Mouse (Mus musculus) frontal cortex, postnatal 36 days (tissue): ENCODE results near the gene Rtp3.

ENCODE experiments used
- DNase-seq, 2 experiments: peaks; one replicate each; pipeline ENCODE4 v3.0.0; 2022; ENCODE audit warnings: low spot score in 2 of 2

The Rtp3 gene

DNA sequence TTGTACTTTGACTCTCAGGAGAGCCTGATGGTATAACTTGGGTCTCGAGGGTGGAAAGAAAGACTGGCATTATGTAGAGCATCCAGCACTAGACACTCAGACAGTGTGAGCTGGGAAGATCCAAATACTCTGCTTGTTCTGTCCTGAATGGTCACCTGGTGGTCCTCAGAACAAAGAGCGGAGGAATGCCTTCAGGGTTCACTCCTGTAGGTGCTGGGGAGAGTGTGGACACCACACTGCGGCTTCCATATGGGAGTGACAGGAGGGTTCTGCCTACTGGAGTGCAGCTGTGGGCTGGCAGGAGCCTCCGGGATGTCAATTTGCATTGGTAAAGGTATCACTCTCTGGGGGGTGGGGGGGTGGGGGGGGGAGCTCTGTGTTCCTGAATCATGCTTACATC lies 8.0 kb downstream of the Rtp3 start:
- DNase-seq = peak in 1 of 2 experiments; percentile 7

DNA sequence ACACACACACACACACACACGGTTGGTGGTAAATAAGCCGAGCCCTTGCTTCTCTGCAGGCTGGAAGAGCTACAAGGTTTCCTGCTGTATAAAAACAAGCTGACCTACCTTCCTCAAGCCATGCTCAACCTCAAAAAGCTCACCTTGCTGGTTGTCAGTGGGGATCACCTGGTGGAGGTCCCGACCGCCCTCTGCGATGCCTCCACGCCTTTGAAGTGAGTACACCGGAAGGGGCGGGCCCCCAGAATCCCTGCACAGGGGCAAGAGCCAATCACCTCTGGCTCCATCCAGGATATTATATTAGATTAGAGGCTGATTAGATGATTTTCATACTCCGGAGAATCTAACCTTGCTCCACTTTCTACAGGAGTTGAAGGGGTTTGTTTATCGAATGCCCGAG lies 11.0 kb downstream of the Rtp3 start:
- DNase-seq = no peak

DNA sequence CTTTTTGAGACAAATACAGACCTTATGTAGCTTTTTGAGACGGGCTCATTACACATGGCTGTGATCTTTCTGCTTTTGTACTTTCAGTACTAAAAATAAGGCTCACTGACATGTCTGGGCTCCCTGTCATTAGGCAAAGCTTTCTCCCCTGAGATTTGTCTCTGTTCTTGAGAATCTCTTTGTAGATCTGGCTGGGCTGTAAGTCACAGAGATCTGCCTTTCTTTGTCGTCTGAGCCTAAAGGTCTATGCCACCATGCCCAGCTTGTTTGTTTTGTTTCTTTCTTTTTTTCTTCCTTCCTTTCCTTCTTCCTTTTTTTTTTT lies 24.5 kb downstream of the Rtp3 start:
- no peak for DNase-seq

DNA sequence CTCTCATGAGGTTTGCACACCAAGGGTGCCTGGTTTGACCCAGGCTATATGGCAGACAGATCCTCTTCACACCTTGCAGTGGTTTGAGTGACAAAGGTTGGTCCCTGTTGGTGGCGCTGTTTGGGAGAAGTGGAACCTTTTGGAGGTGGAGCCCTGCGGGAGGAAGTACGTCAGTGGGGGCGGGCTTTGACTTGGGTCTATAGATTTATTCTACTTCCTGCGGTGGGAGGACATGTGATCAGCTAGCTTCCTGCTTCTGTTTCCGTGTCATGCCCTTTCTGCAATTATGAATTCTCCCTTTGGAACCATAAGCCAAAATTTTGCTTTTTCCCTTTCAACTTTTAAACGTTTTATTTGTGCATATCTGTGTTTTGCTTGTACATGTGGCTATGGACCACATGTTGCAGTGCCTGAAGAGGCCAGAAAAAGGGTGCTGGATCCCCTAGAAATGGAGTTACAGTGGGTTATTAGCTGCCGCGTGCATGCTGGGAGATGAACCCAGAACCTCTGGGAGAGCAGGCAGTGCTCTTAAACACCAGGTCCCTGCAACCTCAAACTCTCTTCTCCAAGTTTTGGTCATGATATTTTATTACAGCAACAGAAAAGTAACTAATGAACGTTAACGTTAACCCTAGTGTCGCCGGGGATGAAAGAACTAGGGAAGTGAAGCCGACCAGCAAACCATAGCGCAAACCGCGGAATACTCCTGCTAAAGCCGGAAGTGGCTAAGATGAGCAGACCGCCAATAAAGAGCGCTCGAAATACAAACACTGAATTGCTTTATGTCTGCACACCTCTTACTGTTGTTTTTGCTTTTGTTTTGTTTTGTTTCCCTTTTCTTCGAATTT lies 25.1 kb downstream of the Rtp3 start:
- DNase-seq = no peak

DNA sequence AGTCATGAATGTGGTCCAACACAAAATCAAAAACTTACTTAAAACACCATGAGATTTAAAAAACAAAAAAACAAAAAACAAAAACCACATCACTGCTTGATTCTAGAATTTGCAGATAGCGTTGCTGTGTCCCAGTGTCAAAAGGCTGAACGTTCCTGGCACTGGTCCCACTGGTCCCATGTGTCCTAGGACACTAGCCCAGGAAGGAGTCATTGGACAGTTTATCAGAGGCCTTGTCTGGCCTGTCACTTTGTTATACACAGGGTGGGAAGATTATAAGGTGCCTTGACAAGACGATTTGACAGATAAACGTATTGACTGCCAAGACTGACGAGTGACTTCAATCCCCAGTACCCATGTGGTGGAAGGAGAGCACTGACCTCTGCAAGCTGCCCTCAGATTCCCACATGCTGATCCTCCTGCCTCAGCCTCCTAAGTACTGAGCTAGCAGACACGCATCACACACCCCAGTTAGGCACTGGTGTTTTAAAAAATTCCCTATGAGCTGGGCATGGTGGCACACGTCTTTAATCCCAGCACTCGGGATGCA lies 26.7 kb downstream of the Rtp3 start:
- DNase-seq = no peak

DNA sequence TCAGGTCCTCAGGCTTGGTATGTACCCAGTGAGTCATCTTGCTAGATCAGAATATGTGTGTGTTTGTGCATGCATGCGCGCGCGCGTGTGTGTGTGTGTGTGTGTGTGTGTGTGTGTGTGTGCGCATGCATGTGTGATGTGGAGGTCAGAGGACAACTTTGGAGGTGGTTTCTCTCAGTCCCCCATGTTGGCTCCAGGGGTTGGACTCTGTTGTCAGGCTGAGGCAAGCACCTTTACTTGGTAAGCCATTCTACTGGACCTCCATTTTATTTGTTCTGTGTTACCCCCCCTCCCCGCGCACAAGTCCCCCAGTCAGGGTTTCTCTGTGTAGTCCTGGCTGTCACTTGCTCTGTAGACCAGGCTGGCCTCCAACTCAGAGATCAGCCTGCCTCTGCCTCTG lies 29.0 kb downstream of the Rtp3 start:
- DNase-seq = no peak

DNA sequence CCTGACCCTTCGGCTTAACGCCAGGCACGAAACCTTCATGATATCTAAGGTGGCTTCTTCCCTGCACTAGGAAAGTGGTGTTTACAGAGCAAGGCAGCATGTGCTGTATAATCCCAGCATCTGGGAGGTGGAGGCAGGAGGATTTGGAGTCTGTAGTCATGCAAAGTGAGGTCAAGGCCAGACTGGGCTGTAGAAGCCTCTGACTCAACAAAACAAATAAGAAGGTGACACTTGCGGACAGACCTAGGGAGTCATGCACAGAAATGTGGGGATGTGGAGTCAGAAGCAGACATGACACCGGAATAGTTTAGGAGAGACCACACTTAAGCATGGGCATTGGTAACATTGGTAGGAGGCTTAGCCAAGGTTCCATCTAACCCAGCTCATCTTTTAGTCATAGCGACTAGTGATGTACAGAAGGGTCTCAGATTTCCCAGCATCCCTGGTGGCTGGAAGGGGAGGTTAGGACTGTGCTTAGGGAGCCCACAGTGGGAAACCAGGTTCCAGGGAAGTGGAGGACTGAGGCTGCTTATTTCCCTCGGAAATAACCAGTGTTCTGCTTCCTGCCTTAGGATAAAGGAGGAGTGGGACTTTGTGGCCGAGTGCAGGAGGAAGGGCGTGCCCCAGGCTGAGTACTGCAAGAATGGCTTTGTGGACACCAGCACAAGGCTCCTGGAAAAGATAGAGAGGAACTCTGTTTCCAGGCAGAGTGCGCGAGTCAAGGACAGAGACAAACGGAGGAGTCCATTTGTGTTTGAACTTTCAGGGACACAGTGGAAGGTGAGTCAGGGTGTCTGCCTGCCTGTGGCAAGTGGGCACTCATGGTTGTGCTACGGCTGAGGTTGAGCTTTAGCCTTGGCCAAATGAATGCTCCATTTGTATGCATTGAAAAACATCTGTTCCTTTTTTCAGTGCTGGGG lies 29.9 kb downstream of the Rtp3 start:
- DNase-seq = no peak

DNA sequence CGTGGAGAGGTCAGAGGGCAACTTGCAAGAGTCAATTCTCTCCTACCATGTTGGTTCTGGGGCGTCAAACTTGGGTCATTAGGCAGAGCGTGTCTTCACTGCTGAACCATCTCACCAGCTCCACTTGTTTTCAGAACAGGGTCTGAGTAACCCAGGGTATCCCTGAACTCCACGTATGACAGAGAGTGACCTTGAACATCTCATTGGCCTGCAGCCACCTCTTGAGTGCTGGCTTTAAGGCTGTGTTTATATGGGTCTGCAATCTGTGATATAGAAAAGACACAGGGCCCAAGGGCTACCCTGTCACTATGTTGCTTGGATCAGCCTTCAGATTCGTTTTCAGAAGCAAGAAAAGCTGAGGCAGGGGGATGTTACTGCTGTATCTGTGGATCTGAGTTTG lies 30.7 kb downstream of the Rtp3 start:
- no peak for DNase-seq

DNA sequence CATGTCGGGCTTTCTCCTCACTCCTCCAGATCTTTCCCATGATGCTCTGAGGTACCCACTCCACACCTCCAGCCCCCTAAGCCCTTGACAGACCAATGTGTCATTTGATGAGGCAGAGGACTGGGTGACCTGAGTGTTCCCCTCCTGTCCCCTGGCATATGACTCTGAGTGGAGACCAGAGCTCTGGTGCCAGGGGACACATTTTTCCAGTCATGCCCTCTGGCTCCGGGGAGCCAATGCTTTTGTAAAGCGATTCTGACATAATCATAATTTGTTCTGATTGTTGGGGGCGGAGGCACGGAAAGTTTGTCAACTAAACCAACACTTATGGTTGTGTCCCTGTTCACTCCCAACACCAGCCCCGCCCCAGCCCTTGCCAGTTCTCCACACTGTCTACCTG lies 34.4 kb downstream of the Rtp3 start:
- no peak for DNase-seq

DNA sequence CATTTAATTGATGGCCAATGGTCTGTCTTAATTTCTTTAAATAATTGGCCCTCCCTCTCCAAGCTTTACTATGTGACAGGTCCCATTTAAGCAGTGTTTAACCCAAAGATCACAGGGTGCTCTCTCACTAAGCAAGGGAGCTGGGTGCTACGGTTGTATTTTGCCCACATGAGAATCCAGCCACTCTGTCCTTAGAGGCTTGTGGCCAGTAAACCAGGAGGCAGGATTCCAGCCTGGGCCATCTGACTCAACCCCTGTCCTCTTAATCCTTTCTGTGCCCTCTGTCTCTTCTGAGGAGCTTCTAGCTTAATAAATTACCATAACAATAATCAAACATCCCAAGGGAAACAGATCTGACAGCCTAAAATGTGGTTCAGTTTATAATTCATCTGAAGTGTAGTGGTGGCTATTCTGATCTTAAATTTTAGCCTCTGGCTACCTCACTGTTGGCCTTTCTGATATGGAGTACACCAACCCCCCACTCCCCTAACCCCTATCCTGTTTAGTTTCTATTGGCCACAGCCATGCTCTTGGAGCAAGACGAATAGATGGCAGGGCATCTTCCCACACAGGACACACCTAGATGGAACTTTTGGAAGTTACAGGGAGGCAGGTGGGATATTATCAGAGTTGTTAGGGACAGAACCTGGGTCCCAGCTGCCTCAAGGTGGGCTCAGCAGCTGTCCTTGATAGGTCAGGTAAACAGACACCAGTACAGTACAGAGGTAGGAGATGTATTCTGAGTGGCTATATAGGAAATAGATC lies 35.5 kb downstream of the Rtp3 start:
- no peak for DNase-seq

DNA sequence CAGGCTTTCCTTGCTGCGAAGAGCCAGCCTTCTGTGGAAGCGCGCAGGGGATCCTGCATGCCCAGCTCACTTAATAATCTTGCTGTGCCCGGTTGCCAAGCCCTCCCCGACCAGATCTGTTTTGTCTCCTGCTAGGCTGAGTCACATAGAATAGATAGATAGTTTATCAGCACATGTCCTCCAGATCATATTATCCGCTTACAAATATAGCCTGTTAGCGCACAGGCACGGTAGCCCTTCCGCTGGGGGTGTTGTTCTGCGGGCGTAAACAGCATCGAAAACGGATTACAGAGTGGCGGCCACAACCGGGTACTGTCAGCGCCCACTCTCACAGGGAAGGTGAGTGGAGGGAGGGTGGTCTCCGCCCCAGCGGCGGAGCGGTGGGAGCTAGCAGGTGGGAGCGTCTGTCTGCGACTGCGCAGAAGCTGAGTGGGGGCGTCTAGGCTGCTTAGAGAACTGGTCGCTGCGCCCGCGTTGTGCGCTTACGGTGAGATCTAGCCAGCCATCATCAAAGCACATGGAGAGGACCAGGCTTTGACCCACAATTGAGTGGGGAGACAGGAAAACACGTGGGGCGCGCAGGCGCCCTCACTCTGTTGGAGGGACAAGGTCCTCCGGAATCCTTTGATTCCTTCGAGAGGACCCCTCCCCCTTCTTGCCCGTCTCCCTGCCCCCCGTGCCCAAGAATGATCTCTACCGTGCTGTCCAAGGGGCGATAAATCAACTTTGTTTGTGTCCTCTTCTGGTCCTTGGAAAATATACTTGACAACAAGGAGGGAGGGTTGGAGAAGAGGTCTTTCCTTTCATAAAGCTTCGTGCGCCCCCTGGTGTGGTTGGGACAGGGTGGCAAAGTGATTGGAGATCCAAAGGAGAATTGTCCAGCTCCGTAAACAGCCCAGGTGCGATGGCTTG lies 36.6 kb downstream of the Rtp3 start:
- peak; percentile 71 to 76 for DNase-seq

DNA sequence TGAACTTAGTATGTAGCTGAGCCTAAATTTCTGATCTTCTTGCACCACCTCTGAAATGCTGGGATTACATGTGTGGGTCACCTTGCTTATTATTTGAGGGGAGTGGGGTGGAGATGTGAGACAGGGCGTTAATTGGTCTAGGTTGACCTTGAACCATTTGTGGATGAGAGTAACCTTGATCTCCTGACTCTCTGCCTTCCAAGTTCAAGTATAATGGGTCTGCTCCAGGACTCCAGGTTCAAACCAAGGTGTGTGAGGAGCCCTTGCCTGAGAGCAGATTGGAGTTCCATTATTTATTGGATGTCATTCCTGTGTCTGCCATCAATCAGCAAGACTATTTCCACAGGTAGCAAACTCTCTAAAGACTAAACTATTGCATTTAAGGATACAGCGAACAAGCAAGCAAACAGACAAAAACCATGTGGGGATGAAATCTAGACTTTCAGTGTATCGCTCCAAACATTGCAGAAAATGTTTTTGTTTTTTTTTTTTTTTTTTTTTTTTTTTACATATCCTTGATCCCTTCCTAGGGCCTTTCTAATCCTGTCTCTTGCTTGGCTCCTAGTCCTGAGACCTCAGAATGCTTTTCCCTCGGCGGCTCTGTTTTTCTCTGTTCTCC lies 37.3 kb downstream of the Rtp3 start:
- no peak for DNase-seq

DNA sequence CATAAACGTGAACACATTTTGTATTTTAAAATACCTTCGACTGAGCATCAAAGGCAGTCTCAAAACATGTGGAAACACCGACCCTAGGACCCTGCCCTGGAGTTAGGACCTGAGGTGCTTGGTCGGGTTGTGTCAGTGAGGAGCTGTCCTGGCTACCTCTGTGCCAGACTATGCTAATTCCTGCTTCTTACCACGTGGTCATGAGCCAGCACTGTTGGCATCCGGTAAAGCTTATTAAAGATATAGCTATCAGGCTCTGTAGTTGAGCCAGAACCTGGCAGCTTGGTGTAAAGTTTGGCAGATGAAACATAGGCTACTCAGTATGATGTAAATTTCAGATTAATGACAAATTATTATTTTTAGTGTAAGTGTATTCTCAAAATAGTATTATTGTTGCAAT lies 38.0 kb downstream of the Rtp3 start:
- DNase-seq = no peak

DNA sequence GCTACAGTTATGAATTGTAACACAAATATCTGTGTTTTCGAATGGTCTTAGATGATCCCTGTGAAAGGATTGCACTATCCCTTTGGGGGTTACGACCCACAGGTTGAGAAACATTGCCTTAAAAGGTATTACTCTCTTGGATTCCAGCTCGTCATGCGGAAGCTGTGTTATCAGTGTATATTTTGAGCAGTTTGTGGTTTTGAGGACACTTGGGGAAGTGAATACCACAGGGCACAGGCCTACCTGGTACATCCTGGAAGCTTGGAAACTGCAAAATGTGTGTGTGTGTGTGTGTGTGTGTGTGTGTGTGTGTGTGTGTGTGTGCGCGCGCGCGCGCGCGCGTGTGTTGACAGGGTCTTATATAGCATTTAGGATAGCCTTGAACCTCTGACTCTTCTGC lies 38.5 kb downstream of the Rtp3 start:
- no peak for DNase-seq

DNA sequence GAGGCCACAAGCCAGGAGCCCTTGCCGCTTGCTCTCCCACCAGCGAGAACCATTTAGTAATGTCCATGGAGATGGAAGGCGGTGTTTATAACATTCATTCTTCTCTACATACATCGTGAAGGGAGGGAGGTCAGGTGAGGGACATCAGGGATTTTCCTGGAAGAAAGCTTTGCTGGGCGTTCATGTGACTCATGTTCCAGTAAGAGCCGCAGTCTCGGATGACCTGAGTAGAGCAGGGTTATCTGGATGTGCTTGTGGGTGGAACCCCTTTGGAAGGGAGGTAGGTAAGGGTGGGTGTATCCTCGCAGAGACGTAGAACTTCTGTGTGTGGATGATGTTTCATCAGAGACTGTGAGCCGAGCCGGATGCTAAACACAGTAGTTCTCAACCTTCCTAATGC lies 39.0 kb downstream of the Rtp3 start, which contains the start of gene Lrrc2:
Gene Lrrc2 (plus strand): TSS at position 149 of the 400 bp plus-strand sequence.
- DNase-seq = no peak

DNA sequence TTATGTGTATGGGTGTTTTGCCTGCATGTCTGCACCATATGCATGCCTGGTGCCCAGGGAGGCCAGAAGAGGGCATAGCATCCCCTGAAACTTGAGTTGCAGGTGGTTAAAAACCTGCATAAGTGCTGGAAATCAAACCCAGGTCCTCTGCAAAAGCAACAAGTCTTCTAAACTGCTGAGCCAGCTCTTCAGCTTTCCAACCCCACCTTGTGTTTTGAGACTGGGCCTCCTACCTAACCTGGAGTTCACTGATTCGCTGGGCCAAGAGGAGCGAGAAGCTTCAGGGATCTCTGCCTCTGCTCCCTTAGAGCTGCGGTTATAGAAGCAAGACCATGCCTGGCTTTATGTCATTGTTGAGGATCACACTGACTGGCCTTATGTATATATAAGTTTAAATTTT lies 40.3 kb downstream of the Rtp3 start:
- DNase-seq = no peak

DNA sequence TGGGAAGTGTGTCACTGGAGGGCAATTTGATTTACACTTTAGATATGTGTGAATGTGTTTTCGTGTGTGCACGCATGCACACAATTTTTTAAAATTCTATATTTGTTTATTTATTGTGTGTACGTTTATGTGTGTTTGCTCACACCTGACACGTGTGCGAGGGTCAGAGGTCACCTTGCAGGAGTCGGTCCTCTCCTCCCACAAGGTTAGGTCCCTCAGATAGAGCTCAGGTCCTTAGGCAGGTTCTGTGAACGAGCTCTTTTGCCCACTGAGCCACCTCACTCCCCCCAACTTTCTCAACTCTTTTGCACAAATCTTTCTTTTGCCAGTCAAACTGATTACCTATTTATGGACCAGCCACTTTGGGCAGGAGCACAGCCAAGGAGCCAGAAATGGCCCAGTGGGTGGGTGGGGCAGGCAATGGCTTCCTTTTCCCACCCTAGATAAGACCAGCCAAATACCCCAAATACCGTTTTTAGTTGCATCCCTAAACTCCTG lies 41.5 kb downstream of the Rtp3 start:
- DNase-seq = no peak

DNA sequence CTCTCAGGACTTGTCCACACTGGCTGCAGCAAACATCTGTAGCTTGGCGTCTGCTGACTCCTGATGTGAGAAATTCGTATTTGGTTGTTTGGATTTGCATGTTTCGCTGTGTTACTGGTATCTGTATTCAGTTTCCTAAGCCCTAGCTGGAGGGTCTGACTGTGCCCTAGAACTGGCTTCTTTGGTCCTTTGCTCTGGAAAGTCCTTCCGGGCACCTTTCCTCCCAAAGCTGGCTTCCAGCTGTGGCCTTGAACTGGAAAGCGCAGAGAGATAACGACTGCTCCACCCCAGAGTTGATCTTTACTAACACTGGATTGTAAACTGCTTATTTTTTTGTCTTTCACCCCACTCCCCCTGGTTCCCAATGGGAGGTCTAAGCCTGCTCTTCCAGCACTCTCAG lies 42.5 kb downstream of the Rtp3 start:
- no peak for DNase-seq

DNA sequence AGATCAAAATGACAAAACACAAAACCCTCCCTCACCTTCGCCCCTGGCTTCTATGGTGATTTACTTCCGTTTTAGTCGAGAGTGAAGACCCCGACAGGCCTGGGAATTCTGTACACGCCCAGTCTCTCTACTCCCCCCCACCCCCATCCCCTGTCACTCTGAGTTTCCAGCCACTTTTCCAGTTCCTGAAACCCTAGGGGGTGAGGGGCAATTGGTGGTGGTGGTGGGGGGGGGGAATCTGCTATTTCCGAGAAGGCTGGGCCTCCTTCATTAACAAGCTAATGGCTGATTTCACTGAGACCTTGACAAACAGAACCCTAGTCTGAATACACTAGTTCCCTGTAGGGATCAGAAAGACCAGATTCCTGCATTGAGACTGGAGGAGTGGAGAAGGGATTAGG lies 43.1 kb downstream of the Rtp3 start:
- no peak for DNase-seq

DNA sequence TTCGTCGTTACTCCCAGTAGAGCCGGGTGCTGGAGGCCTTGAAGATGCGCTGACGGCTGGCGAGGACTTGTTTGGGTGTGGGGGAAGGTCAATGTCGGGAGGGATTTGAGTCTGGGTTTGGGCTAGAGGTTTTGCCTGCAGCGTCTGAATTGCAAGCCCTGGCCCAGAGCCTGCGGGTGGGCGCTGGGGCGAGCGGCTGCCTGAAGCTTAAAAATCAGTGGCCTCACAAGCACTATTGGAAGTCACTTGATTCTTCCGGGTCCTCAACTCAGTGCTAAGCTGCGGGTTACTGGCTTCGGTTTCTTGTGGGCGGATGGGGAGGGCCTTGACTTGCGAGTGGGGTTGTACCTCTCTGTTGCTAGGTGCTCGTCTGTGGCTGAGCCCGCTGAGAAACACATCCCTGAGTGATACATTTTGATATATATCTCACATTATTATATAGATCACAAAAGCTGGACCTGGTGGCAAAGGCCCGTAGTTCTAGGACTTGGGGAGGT lies 43.8 kb downstream of the Rtp3 start:
- no peak for DNase-seq
